Mouse (Mus musculus) cerebellum, adult 8-10 months (tissue): ENCODE measurements around the gene Ctnnbip1.

Source experiments
- DNase-seq: peaks from one replicate; pipeline ENCODE4 v3.0.0; 2022

The Ctnnbip1 gene

GRCm38 (mm10) chr4:149517868-149518340 lies at the start of gene Ctnnbip1:
Ctnnbip1 (plus strand) TSS chr4:149518236.
- DNase-seq, result peak; percentile 96

GRCm38 (mm10) chr4:149469557-149469956 lies 48.5 kb upstream of the Ctnnbip1 start:
- DNase-seq, result no peak

- DNase-seq, result no peak
Observed at GRCm38 (mm10) chr4:149475096-149475495, 42.9 kb upstream of the Ctnnbip1 start.

GRCm38 (mm10) chr4:149477078-149477477 lies 41.0 kb upstream of the Ctnnbip1 start, which contains the start of gene Tmem274:
Tmem274 (plus strand) TSS chr4:149477378.
- DNase-seq, result no peak

- no peak for DNase-seq
Observed at GRCm38 (mm10) chr4:149484566-149484965, 33.5 kb upstream of the Ctnnbip1 start.

- peak; percentile 90 for DNase-seq
Observed at GRCm38 (mm10) chr4:149485053-149485824, 32.8 kb upstream of the Ctnnbip1 start, which contains the start of the genes Nmnat1 and Lzic. Nmnat1 (minus strand) TSS chr4:149485202. Lzic (plus strand) TSS chr4:149485229.

GRCm38 (mm10) chr4:149485825-149486206 lies 32.2 kb upstream of the Ctnnbip1 start:
- DNase-seq, result no peak

GRCm38 (mm10) chr4:149487729-149488128 lies 30.3 kb upstream of the Ctnnbip1 start:
- DNase-seq, result no peak

GRCm38 (mm10) chr4:149489415-149490240 lies 28.4 kb upstream of the Ctnnbip1 start:
- DNase-seq, result no peak

GRCm38 (mm10) chr4:149491151-149491550 lies 26.9 kb upstream of the Ctnnbip1 start:
- no peak for DNase-seq

GRCm38 (mm10) chr4:149496612-149497011 lies 21.4 kb upstream of the Ctnnbip1 start:
- DNase-seq, result no peak

GRCm38 (mm10) chr4:149498901-149499300 lies 19.1 kb upstream of the Ctnnbip1 start:
- no peak for DNase-seq

- DNase-seq, result no peak
Observed at GRCm38 (mm10) chr4:149499790-149500189, 18.2 kb upstream of the Ctnnbip1 start.

GRCm38 (mm10) chr4:149504363-149504762 lies 13.7 kb upstream of the Ctnnbip1 start:
- no peak for DNase-seq

GRCm38 (mm10) chr4:149504858-149505257 lies 13.2 kb upstream of the Ctnnbip1 start:
- no peak for DNase-seq

- DNase-seq, result no peak
Observed at GRCm38 (mm10) chr4:149505261-149505967, 12.6 kb upstream of the Ctnnbip1 start.

GRCm38 (mm10) chr4:149506904-149507303 lies 11.1 kb upstream of the Ctnnbip1 start:
- DNase-seq, result no peak

GRCm38 (mm10) chr4:149511221-149511646 lies 6.8 kb upstream of the Ctnnbip1 start:
- no peak for DNase-seq

- DNase-seq, result no peak
Observed at GRCm38 (mm10) chr4:149512072-149512471, 6.0 kb upstream of the Ctnnbip1 start.

- DNase-seq, result no peak
Observed at GRCm38 (mm10) chr4:149515706-149516105, 2.3 kb upstream of the Ctnnbip1 start.

GRCm38 (mm10) chr4:149518351-149519220 lies 550 bp downstream of the Ctnnbip1 start:
- DNase-seq, result peak; percentile 42

GRCm38 (mm10) chr4:149521258-149521657 lies 3.2 kb downstream of the Ctnnbip1 start:
- no peak for DNase-seq
